Mouse (Mus musculus) liver, embryonic 12.5 days (tissue): ENCODE measurements around the gene Gas2. TPM values are rescaled to one million over a fixed set of nuclear protein-coding genes. Genes with fewer than 3 reads are reported as not detected.

Experiments
- ATAC-seq: fragments of 200-750 bp; cut with Nextera tagmentation; 2 replicates; pipeline ENCODE4 v1.8.0; 2017; ENCODE audit warnings: moderate number of reproducible peaks, mild to moderate bottlenecking, moderate library complexity
- H3K27ac ChIP-seq: fragments of 300-500 bp; sonication (generic); 2 replicates; pipeline ENCODE4 v1.5.1; 2016; ENCODE audit warnings: mild to moderate bottlenecking
- H3K27me3 ChIP-seq: fragments of 300-500 bp; sonication (generic); replicated peaks from 2 replicates; pipeline ENCODE4 v1.6.1; 2016; ENCODE audit warnings: mild to moderate bottlenecking, moderate library complexity
- H3K36me3 ChIP-seq: fragments of 300-500 bp; sonication (generic); 2 replicates; pipeline ENCODE4 v1.6.1; 2016; ENCODE audit warnings: mild to moderate bottlenecking, moderate library complexity
- H3K4me1 ChIP-seq: fragments of 300-500 bp; sonication (generic); 2 replicates; pipeline ENCODE4 v1.6.1; 2016
- H3K4me2 ChIP-seq: fragments of 300-500 bp; sonication (generic); 2 replicates; pipeline ENCODE4 v1.6.1; 2016; ENCODE audit warnings: mild to moderate bottlenecking, moderate library complexity
- H3K4me3 ChIP-seq: fragments of 300-500 bp; sonication (generic); 2 replicates; pipeline ENCODE4 v1.5.1; 2016; ENCODE audit warnings: mild to moderate bottlenecking, moderate library complexity
- H3K9ac ChIP-seq: fragments of 300-500 bp; sonication (generic); 2 replicates; pipeline ENCODE4 v1.6.1; 2016; ENCODE audit warnings: mild to moderate bottlenecking, moderate library complexity
- H3K9me3 ChIP-seq: fragments of 300-500 bp; sonication (generic); replicated peaks from 2 replicates; pipeline ENCODE4 v1.6.1; 2016; ENCODE audit warnings: mild to moderate bottlenecking, moderate library complexity
- WGBS: fragments of 180-500 bp; shearing (Covaris S2); methylation state at CpG from one replicate; pipeline ENCODE4 v1.1.7; 2016; ENCODE audit not compliant: insufficient replicate concordance; 5-methylcytosine and 5-hydroxymethylcytosine counted together
- polyA plus RNA-seq: library from polyadenylated mRNA; unstranded; fragments of >200 nt; fragmentation: Nextera tagmentation; extraction: Ambion mirVana; gene quantifications from 2 replicates; pipeline ENCODE4 v1.2.1, GENCODE M21; 2016

The Gas2 gene
- polyA plus RNA-seq, 1 experiment from 2014 or later = 7.1 TPM

GRCm38 (mm10) chr7:51889601-51890000, 27.8 kb downstream of the Gas2 start:
- Histone ChIP-seq H3K4me2 (no peak overlapping the region), H3K27ac (no peak overlapping the region), H3K4me1 (no peaks in the 10 kb centered on the region), H3K9me3 (no peaks in the 10 kb centered on the region), H3K27me3 (no peaks in the 10 kb centered on the region), H3K9ac (no peak overlapping the region), H3K36me3 (no peaks in the 10 kb centered on the region), H3K4me3 (no peak overlapping the region)
- WGBS = 72% methylated on average over 7 of the region's 7 CpGs
- no peak for ATAC-seq

GRCm38 (mm10) chr7:51892224-51892965, 30.6 kb downstream of the Gas2 start:
- H3K4me3 ChIP-seq = no peak overlapping the region
- WGBS = 86% methylated on average over 1 of the region's 1 CpGs
- no peaks in the 10 kb centered on the region for H3K9me3 ChIP-seq
- no peaks in the 10 kb centered on the region for H3K36me3 ChIP-seq
- no peaks in the 10 kb centered on the region for H3K4me1 ChIP-seq
- H3K4me2 ChIP-seq = no peak overlapping the region
- no peak overlapping the region for H3K9ac ChIP-seq
- no peaks in the 10 kb centered on the region for H3K27me3 ChIP-seq
- no peak overlapping the region for H3K27ac ChIP-seq
- no peak for ATAC-seq

- 70% methylated on average over 4 of the region's 4 CpGs for WGBS
- H3K4me2 ChIP-seq = no peak overlapping the region
- H3K27ac ChIP-seq = no peak overlapping the region
- no peaks in the 10 kb centered on the region for H3K36me3 ChIP-seq
- no peaks in the 10 kb centered on the region for H3K9me3 ChIP-seq
- ATAC-seq = no peak
- H3K9ac ChIP-seq = no peak overlapping the region
- no peak overlapping the region for H3K4me3 ChIP-seq
- no peaks in the 10 kb centered on the region for H3K27me3 ChIP-seq
- no peaks in the 10 kb centered on the region for H3K4me1 ChIP-seq
Observed at GRCm38 (mm10) chr7:51893008-51893407, 31.2 kb downstream of the Gas2 start.

- WGBS = 64% methylated on average over 4 of the region's 4 CpGs
Observed at GRCm38 (mm10) chr7:51894133-51894801, 32.5 kb downstream of the Gas2 start.

GRCm38 (mm10) chr7:51894939-51895338, 33.1 kb downstream of the Gas2 start:
- Histone ChIP-seq H3K36me3 (no peaks in the 10 kb centered on the region), H3K4me1 (no peaks in the 10 kb centered on the region), H3K27ac (no peak overlapping the region), H3K9me3 (no peaks in the 10 kb centered on the region), H3K4me2 (no peak overlapping the region), H3K9ac (no peak overlapping the region), H3K27me3 (no peaks in the 10 kb centered on the region), H3K4me3 (no peak overlapping the region)
- WGBS = 55% methylated on average over 2 of the region's 2 CpGs
- no peak for ATAC-seq

More at GRCm38 (mm10) chr7:51894133-51894801, 32.5 kb downstream of the Gas2 start:
- Histone ChIP-seq H3K36me3 (no peaks in the 10 kb centered on the region), H3K4me2 (no peak overlapping the region), H3K27me3 (no peaks in the 10 kb centered on the region), H3K4me1 (no peaks in the 10 kb centered on the region), H3K27ac (no peak overlapping the region), H3K4me3 (no peak overlapping the region), H3K9ac (no peak overlapping the region), H3K9me3 (no peaks in the 10 kb centered on the region)
- ATAC-seq = no peak

GRCm38 (mm10) chr7:51899066-51899465, 37.3 kb downstream of the Gas2 start:
- no peak for ATAC-seq
- Histone ChIP-seq H3K36me3 (no peaks in the 10 kb centered on the region), H3K27me3 (no peaks in the 10 kb centered on the region), H3K4me2 (no peak overlapping the region), H3K27ac (no peak overlapping the region), H3K4me1 (no peaks in the 10 kb centered on the region), H3K9me3 (no peaks in the 10 kb centered on the region), H3K4me3 (no peak overlapping the region), H3K9ac (no peak overlapping the region)
- WGBS = 74% methylated on average over 6 of the region's 6 CpGs

- Histone ChIP-seq H3K36me3 (no peaks in the 10 kb centered on the region), H3K27me3 (no peaks in the 10 kb centered on the region), H3K9ac (no peak overlapping the region), H3K4me2 (no peak overlapping the region), H3K27ac (no peak overlapping the region), H3K4me1 (no peaks in the 10 kb centered on the region), H3K4me3 (no peak overlapping the region), H3K9me3 (no peaks in the 10 kb centered on the region)
- WGBS = 66% methylated on average over 3 of the region's 3 CpGs
- no peak for ATAC-seq
Observed at GRCm38 (mm10) chr7:51913292-51914050, 51.7 kb downstream of the Gas2 start.

GRCm38 (mm10) chr7:51914132-51914531, 52.3 kb downstream of the Gas2 start:
- Histone ChIP-seq H3K4me2 (no peak overlapping the region), H3K27ac (no peak overlapping the region), H3K4me1 (no peaks in the 10 kb centered on the region), H3K9me3 (no peaks in the 10 kb centered on the region), H3K9ac (no peak overlapping the region), H3K36me3 (no peaks in the 10 kb centered on the region), H3K27me3 (no peaks in the 10 kb centered on the region), H3K4me3 (no peak overlapping the region)
- 62% methylated on average over 2 of the region's 2 CpGs for WGBS
- no peak for ATAC-seq

- Histone ChIP-seq H3K36me3 (no peaks in the 10 kb centered on the region), H3K9ac (no peak overlapping the region), H3K4me2 (no peak overlapping the region), H3K27me3 (no peaks in the 10 kb centered on the region), H3K4me3 (no peak overlapping the region), H3K27ac (no peak overlapping the region), H3K9me3 (no peaks in the 10 kb centered on the region), H3K4me1 (no peaks in the 10 kb centered on the region)
- 67% methylated on average over 10 of the region's 10 CpGs for WGBS
- no peak for ATAC-seq
Observed at GRCm38 (mm10) chr7:51928761-51929519, 67.1 kb downstream of the Gas2 start.

GRCm38 (mm10) chr7:51931217-51931616, 69.4 kb downstream of the Gas2 start:
- Histone ChIP-seq H3K36me3 (no peaks in the 10 kb centered on the region), H3K27me3 (no peaks in the 10 kb centered on the region), H3K4me1 (no peaks in the 10 kb centered on the region), H3K4me3 (no peak overlapping the region), H3K27ac (no peak overlapping the region), H3K4me2 (no peak overlapping the region), H3K9ac (no peak overlapping the region), H3K9me3 (no peaks in the 10 kb centered on the region)
- 68% methylated on average over 4 of the region's 4 CpGs for WGBS
- no peak for ATAC-seq

GRCm38 (mm10) chr7:51937337-51937736, 75.5 kb downstream of the Gas2 start:
- no peaks in the 10 kb centered on the region for H3K9me3 ChIP-seq
- no peak overlapping the region for H3K4me2 ChIP-seq
- no peaks in the 10 kb centered on the region for H3K4me1 ChIP-seq

More at GRCm38 (mm10) chr7:51937337-51937736, 75.5 kb downstream of the Gas2 start:
- Histone ChIP-seq H3K9ac (no peak overlapping the region), H3K36me3 (no peaks in the 10 kb centered on the region), H3K27ac (no peak overlapping the region), H3K27me3 (no peaks in the 10 kb centered on the region), H3K4me3 (no peak overlapping the region)
- 47% methylated on average over 1 of the region's 1 CpGs for WGBS
- no peak for ATAC-seq
